Mouse (Mus musculus) embryo, embryonic 10 days (tissue): ENCODE results near the gene Orai3.
A peak's percentile ranks its signal among the peaks of the same experiment; 100 is the strongest.

Experiments
- DNase-seq: peaks from one replicate; pipeline ENCODE4 v3.0.0-alpha.2; 2015; ENCODE audit warnings: low spot score

The Orai3 gene

GRCm38 (mm10) chr7:127799738-127800137, 30.1 kb downstream of the Orai3 start:
- DNase-seq: no peak

GRCm38 (mm10) chr7:127800435-127801009, 30.9 kb downstream of the Orai3 start, which contains the start of gene Hsd3b7:
TSS of gene Hsd3b7 (plus strand) at chr7:127800604.
- peak; percentile 88 for DNase-seq

- no peak for DNase-seq
These were observed 31.5 kb downstream of the Orai3 start for GRCm38 (mm10) chr7:127801010-127801621.

GRCm38 (mm10) chr7:127802313-127802712, 32.7 kb downstream of the Orai3 start:
- no peak for DNase-seq

GRCm38 (mm10) chr7:127808821-127809220, 39.2 kb downstream of the Orai3 start:
- no peak for DNase-seq

- DNase-seq: no peak
These were observed 40.2 kb downstream of the Orai3 start for GRCm38 (mm10) chr7:127809846-127810245.

GRCm38 (mm10) chr7:127810650-127811049, 41.0 kb downstream of the Orai3 start:
- DNase-seq: no peak

GRCm38 (mm10) chr7:127811240-127811639, 41.6 kb downstream of the Orai3 start:
- DNase-seq: no peak

GRCm38 (mm10) chr7:127812292-127812691, 42.7 kb downstream of the Orai3 start:
- DNase-seq: no peak

- DNase-seq: no peak
These were observed 44.2 kb downstream of the Orai3 start for GRCm38 (mm10) chr7:127813821-127814220.

GRCm38 (mm10) chr7:127814241-127814921, 44.8 kb downstream of the Orai3 start:
- DNase-seq: no peak

- DNase-seq: no peak
These were observed 45.6 kb downstream of the Orai3 start for GRCm38 (mm10) chr7:127815116-127815665.

GRCm38 (mm10) chr7:127815954-127816821, 46.6 kb downstream of the Orai3 start:
- peak; percentile 19 for DNase-seq

GRCm38 (mm10) chr7:127817053-127817452, 47.4 kb downstream of the Orai3 start:
- no peak for DNase-seq

- DNase-seq: no peak
These were observed 48.2 kb downstream of the Orai3 start for GRCm38 (mm10) chr7:127817776-127818175.

- no peak for DNase-seq
These were observed 51.4 kb downstream of the Orai3 start for GRCm38 (mm10) chr7:127820836-127821509.

- no peak for DNase-seq
These were observed 52.9 kb downstream of the Orai3 start for GRCm38 (mm10) chr7:127822494-127822893.

- peak; percentile 16 for DNase-seq
These were observed 53.9 kb downstream of the Orai3 start for GRCm38 (mm10) chr7:127823236-127824171.

- DNase-seq: peak; percentile 68
These were observed 54.7 kb downstream of the Orai3 start, which contains the start of the genes Stx4a and Stx1b for GRCm38 (mm10) chr7:127824176-127824871. TSS of gene Stx4a (plus strand) at chr7:127824294. TSS of gene Stx1b (minus strand) at chr7:127824549.
